Mouse (Mus musculus): ENCODE measurements around the gene Mybbp1a.

Mybbp1a gene

DNA sequence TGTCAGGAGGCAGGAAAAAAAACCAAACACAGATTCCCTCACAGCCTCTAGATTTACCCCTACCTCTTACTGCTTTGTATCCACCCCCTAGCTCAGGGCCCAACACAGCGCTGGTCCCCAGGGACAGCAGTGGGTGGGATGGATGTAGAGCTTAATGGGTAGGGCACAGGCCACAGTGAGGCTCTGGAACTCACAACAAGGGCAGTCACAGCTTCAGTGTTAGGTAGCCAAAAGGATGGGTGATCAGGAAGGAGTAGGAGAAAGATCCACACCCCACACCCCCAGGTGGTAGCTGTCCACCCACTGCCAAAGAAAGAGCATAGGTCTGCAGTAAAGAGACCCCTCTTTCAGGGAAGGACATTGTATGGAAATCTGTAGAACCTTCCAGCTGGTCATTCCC, 36.5 kb downstream of the Mybbp1a start:
- DNase-seq (ENCODE audit: low spot score in 2 of 2): no peak

DNA sequence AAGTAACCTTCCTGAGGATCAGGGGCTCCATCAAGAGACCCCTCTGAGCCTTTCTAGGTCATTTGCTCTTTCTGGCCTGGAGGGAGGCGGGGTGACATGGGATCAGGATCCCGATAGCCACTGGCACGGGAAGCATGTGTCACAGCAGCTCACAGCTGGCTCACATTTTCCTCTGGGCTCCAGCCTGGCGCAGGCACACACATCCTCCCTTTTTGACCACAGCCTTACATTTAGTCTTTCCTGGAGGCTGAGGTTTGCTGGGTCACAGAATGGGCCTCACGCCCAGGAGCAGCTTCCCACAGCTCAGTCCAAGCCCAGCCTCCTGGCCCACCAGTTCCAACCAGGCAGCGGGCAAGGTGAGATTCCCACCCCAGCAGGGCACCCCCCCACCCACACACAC, 37.1 kb downstream of the Mybbp1a start:
- no peak for DNase-seq (ENCODE audit: low spot score in 2 of 2)

DNA sequence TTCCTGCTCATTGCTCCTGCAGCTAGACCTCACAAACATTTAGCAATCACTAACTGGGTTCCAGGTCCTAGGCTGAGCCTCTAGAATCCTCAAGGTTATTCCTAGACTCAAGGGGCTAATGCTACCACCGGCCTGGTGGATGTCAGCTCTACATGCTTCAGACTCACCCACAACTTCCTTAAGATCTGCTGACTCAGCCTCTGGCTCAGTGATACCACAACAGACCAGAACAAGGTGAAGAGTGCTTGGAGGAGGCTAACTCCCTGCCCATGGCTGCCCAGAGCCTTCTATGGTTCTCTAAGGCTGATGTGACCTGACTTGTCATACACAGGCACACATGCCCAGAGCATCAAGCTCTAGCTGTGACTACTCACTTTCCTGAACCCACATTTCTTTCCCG, 38.3 kb downstream of the Mybbp1a start:
- DNase-seq (ENCODE audit: low spot score in 2 of 2): no peak

DNA sequence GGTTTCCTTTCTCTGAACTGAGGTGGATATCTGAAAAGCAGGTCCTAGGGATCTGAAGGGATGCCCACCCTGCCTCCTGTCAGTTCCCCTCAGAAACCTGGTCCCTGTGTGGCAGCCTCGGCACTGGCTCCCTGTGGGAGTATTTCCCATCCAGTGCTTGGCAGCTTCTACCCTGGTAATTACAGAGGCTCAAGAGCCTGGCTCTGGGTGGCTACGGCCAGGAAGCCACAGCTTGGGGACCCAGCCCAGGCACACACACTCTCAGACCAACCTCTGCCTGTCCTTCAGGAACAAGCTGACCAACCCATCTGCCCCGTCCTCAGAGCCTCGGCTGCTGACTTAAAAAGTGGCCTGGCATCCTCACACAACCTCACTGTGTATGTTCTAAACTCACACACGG, 40.2 kb downstream of the Mybbp1a start:
- no peak for DNase-seq (ENCODE audit: low spot score in 2 of 2)

DNA sequence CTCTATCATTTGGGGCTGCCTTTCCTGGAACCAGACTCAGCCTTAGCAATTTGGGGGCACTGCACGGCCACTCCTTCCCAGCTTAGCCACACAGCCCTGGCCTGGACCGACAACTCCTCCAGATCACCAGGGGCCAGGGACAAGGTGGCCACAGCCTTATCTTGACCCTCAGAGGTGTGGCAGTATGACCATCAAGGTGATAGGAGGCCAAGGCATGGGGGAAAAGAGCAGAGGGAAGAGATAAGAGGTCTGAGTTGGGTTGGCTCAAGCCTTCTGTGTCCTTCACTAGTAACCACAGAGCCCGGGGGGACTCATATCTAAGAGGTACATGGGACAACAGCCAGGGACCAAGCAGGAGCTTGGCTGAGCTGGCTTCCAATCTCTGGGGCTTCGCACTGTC, 40.8 kb downstream of the Mybbp1a start:
- no peak for DNase-seq (ENCODE audit: low spot score in 2 of 2)

DNA sequence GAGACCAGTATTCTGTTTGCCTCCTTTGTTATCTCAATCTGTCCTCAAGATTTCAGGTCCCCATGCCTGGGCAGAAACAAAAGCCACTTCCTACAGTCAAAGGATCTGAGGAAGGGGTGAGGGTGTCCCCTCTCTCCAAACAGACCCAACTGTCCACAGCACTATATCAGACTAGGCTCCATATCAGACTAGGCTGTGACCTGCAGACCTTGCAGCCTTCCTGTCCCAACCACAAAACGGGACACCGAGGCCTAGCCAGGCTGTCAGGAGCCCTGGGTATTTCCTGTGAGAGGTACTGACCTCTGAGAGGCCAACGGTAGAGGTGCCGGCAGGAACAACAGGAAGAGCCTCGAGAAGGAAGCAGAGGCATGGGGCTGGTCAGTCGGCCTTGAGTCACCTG, 43.4 kb downstream of the Mybbp1a start:
- DNase-seq (ENCODE audit: low spot score in 2 of 2): no peak

DNA sequence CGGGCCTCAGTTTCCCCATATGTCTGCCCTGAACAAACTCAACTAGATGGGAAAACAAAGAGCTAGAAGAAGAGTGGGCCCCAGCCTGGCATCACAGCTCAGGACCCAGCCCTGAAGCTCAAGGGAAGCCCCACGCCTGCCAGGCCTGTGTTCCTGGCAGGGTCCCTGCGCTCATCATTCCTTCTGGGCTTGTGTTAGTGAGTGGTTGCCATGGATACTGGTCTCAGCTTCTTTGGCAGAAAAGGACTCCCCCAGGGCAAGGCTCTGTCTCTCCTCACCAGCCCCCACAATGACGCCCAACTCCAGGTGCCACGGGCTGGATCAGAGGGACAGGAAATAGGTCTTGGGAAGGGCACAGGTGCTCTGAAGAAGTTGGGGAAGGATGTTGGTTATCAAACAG, 44.0 kb downstream of the Mybbp1a start:
- DNase-seq (ENCODE audit: low spot score in 2 of 2): no peak

DNA sequence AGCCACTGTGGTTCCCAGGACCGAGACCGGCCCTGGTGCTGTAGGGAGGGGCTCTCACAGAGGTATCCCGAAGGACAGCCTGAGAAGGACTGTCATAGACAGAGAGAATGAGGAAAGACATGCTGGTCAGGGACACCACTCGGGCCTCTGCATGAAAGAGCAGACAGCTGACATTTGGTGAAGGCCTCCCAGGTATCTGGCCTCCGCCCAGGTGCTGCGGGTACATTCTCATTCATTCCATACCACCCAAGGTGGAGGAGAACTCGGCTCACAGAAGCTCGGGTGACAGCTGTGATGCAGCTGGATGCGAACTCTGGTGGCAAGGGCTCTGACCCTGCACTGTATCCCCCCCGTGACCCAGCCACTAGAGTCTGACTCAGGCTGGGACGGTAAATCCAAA, 44.8 kb downstream of the Mybbp1a start:
- no peak for DNase-seq (ENCODE audit: low spot score in 2 of 2)

DNA sequence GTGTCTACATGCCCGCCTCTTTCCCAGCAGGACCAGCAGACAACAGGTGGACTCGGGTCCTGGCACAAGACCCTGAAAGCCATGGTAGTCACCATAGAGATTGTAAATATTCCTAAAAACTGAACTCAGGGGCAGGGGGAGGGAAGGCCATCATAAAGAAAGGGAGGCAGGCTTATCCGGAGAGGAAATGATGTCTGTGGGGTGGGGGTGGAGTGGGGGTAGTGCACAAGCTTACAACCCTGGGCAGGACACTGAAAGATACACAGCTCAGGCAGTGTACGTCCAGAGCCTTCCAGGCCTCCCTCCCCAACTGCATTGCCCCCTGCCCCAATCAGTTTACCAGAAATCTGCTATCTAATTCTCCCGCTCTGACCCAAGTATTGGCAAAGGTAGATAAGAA, 46.0 kb downstream of the Mybbp1a start:
- DNase-seq (ENCODE audit: low spot score in 2 of 2): no peak

DNA sequence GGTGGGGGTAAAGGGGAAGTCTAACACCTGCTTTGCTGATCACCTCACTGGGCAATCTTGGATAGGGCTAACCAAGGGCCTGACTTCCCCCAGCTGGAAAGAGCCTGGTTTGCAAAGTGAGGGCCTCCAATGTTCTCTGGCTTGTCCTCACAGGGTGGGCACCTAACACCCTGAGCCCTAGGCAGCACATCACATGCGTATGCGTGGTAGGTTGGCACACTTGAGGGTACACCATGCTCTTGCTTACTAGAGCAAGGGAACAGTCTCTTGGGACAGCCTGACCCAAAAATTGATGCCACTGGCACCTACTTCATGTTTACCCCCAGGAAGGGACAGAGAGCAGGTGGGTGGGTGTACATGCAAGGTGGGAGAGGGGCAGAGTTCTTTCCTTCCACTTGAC, 46.6 kb downstream of the Mybbp1a start:
- no peak for DNase-seq (ENCODE audit: low spot score in 2 of 2)

DNA sequence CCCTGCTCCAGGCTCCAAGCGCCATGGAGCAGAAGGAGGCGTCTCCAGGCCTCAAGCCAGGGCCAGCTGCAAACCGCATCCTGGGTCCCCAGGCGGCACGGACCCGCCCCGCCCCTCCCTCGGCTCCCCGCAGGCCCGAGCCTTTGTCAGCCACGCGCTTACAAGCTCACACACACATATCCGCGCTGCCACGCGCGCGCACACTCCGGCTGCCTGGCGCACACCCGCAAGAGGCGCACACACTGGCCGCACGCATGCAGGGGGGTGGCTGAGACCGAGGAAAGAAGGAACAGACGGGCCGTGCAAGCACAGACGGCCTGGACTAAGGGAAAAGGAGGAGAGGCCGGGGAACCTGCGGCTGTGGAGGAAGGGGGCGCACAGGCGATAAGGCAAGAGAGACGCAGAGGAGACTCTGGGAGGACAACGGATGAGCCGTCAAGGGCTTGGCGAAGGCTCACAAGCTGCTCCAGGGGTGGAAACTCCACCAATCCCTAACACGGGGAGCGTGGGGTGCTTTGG, 47.7 kb downstream of the Mybbp1a start:
- no peak for DNase-seq (ENCODE audit: low spot score in 2 of 2)

DNA sequence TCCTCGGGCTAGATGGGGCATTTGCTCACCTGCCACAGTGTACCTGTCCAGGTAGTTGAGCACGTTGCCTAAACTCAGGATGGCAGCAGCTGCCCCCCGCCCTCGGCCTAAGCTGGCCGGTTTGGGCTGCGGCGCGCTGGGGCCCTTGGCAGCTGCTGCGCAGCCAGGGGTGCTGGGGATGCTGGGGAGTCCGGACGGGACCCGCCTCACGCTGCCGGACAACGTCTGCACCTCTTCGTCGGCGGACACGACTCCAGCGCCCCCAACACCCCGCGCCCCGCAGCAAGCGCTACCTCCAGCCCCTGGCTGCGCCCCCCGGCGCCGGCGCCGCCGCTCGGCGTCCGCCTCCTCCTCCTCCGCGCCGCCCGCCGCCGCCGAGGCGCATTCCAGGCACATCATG, 48.2 kb downstream of the Mybbp1a start:
- no peak for DNase-seq (ENCODE audit: low spot score in 2 of 2)

DNA sequence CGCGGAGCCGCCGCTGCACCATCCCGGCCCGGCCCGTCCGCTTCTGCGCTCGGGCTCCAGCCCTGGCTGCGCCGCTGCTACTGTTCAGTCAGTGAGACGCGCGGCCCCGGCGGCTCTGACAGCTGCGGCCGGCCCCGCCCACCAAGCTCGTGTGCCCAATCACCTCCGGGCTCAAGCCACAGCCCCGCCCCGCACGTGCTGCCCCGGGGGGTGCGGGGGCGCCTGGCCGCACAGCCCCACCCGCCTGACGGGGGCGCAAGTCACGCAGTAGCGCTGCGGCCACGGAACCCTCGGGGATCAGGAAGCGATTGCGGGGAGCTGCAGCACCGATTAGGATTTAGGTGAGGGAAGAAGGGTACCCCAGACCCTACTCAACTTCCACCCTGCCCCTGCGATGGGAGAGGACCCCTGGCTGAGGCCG, 48.7 kb downstream of the Mybbp1a start, which contains the start of gene Spns2:
Gene Spns2 (minus strand): TSS at position 24 of the 421 bp plus-strand sequence.
- peak; percentile 75 to 84 for DNase-seq (ENCODE audit: low spot score in 2 of 2)

DNA sequence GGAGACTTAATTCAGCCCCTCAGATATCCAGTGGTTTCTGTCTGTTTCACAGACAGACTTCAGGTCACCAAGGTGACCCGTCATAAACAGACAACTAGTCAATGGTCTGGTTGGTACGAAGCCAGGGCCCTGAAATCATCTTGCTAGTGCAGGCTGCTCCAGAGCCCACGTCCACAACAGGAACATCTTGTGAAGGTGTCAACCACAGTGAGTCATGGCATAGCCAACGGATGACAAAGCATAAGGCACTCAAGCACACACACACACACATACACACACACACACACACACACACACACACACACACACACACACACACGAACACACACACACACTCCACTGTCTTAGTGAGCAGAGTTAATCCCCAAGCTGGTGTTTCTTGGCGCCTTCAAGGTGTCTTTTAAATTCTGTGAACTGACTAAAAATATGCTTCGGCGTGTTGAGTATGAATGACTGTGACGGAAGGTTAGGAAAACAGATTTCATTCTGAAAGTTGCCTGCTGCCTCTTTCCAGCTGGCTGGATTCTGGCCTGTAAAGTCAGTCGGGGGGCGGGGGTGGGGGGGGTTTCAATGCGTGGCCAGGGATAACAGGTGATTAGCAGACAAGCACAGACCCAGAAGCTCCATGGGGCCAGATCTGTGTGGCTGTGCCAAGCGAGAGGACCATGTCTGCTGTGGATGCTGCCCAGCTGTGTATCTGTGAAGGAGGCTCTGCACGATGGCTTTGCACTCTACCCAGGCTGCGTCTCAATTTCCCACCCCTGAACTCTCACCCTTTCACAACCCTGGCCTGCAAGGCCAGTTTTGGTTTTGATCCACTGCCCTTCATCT, 50.2 kb downstream of the Mybbp1a start:
- no peak for DNase-seq (ENCODE audit: low spot score in 2 of 2)

DNA sequence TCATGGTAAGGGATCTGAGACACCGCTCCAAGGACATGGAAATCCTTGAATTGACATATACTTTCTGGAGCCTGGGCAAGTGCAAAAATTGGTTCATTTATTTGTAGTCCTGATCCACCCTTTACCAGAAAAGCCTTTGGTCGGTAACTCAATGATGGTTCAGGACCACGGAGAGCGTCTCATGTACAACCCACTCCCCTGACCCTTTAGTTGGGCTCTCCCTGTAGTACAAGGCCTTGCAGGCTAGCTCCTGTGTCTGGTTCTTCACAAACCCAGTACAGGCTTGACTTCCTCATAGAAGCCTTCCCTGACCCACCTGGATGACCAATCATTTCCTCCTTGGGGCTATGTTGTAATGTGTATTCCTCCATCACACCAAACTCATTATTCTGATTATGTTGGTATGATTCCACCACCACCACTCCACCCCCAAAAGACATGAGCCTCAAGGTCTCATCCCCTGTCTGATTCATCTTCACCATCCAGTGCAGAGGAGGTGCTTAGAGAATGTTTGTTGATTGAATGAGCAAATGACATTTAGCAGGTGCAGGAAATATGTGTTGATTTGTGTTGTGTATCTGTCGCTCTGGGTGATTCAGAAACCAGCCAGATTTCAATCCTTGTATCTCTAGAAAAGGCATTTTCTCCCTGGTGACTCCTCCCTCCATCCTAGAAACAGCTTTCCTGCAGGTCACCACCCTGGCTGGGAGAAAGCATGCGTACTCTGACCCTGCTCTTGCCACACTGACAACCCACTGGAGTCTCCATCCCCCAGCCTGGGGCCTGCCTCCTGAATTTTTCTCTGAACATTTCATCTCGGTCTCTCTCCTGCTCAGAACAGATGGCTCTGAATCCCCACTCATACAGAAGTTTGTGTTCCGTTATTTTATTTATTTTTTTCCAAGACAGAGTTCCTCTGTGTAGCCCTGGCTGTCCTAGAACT, 53.2 kb downstream of the Mybbp1a start:
- no peak for DNase-seq (ENCODE audit: low spot score in 2 of 2)

DNA sequence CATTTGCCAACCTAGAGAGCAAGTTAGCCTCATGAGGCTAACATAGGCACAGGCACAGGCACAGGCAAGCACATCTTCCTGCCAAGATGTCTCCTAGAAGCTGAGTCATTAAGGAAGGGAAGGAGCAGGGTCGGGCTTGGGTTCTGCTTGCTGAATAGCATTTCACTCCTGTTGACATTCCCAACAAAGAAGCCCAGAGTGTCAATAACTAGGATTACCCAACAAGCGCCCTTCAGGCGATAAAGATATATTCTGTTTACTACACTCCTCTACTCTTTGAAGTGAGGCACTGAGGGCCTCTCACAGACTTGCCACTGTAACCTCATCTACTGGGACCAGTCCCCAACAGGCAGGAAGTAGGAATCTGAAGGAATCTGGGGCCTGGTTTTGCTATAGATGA, 54.9 kb downstream of the Mybbp1a start:
- DNase-seq (ENCODE audit: low spot score in 2 of 2): no peak

DNA sequence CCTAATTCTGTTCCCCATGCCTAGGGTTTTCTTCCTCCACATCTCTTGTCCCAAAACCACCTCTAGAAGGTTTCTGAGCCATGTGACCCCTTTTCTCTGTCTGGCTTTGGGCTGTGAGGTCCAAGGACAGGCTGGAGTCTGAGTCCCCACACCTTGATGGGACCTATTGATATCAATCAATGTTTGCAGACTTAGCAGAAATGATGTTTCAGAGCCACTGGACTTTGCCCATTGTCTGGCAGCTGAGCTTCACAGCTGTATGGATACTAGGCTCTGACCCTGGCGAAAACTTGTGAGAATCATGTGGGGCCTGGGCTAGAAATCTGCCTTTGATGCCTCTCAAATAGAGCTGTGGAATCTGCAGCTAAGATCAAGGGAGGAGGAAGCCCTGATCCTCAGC, 55.6 kb downstream of the Mybbp1a start:
- no peak for DNase-seq (ENCODE audit: low spot score in 2 of 2)

DNA sequence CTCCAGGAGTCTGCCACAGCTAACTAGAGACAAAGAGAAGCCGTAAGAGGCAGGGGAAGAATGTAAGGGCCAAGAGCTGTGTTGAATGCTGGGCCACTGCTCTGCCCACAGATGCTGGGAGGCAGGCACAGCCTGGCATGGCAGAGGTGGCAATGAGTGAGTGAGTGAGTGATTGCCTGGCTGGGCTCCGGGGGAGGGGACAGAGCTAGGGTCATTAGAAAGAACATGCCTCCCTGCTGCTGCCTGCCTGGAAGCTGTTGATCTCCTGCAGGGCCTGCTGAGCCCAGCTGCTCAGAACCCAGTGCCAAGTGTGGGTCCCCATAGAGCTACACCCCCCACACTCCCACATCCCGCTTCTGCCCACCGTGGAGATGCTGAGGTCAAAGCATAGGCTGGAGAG, 56.2 kb downstream of the Mybbp1a start:
- DNase-seq (ENCODE audit: low spot score in 2 of 2): no peak

DNA sequence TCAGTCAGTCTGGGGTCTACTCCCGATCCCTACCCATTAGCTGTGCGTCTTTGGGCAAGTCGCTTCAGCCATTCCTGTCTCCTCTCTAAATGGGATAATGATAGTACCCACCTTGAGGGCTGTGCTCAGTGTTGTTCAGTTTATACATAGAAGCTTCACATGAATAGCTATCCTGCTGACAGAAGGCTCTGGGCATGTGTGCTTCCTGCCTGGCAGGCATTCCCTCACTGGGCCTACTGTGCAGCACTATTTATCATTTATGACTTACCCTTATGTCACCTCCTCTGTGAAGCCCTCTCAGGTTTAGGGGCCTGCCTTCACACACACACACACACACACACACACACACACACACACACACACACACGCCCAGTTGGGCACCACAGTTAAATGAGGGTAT, 59.0 kb downstream of the Mybbp1a start:
- DNase-seq (ENCODE audit: low spot score in 2 of 2): no peak

Measured in thymus, postnatal 10 days (tissue).